Mouse (Mus musculus) regulatory T cell (primary cell): ENCODE results near the gene 1700069L16Rik.

Experiments
- in situ Hi-C: fragments of 300-600 bp; cut with MboI, MseI; formaldehyde crosslinking; loops from one replicate; pipeline ENCODE4 v1.15.1; 2025; ENCODE audit warnings: high pct_unique_total_duplicates

1700069L16Rik gene

GRCm38 (mm10) chr5:113724446-113724845 lies at the start of gene 1700069L16Rik:
Gene 1700069L16Rik, minus strand, starts transcription at chr5:113724772.
- in situ Hi-C loops: loop anchor here (5.0 kb wide), 1 partner anchor 137 kb away; no protein-coding TSS in a partner anchor

DNA sequence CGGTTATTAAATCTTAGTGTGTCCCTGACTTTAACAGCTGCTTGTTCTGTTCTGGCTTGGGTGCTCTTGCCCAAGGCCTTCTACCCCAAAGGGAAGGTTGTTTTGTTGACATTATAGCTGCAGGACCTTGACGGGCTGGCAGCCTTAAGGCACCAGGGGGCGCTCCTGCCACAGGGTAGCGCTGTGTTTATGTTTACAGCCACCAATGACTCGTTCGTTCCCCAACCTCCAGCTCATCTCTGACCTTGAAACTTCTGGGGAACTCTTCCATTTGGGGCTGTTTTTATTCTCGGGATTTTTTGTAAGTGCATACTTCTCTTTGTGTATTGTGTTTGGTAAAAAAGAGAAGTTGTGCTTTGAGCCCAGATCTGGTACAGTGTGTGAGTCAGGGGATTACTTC lies 49.1 kb upstream of the 1700069L16Rik start:
- in situ Hi-C loops: loop anchor here (5.0 to 10.0 kb wide), 3 partner anchors 44 to 671 kb away; partner anchors contain the start of genes Mmab and Mvk

DNA sequence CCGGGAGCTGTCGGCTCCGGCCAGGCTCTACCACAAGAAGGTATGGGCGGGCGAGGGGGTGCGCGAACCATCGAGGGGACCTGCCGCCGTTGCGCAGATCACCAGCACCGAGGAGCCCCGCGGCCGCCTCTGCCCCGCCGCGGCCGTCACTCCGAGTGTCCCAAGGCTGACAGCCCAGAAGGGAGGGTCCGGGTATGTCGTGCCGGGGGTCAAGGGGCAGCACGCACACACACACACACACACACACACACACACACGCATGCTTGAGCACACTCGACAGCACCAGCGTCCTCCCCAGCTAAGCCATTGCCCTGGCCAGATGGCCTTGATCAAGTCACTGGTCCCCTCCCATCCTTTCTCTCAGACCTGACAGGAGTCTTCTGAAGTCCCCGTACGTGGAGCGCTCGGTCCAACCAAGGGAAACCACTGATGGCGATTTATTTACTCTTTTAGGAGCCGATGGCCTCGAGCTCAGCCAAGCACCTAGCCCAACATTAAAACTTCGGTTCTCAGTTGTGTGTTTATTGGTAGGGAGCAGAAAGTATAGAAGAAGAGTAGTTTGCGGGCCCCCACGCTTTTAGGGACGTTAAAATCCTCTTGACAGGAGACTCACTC lies 48.4 kb upstream of the 1700069L16Rik start:
- in situ Hi-C loops: loop anchor here (5.0 to 10.0 kb wide), 3 partner anchors 44 to 672 kb away; partner anchors contain the start of genes Mmab and Mvk

- in situ Hi-C loops: loop anchor here (5.0 to 10.0 kb wide), 3 partner anchors 45 to 672 kb away; partner anchors contain the start of genes Mmab and Mvk
These were observed 47.9 kb upstream of the 1700069L16Rik start, which contains the start of the genes Sart3 and Iscu for GRCm38 (mm10) chr5:113772450-113772895. Gene Sart3, minus strand, starts transcription at chr5:113772510. Gene Iscu, plus strand, starts transcription at chr5:113772748.

GRCm38 (mm10) chr5:113771213-113772162 lies 46.9 kb upstream of the 1700069L16Rik start:
- in situ Hi-C loops: loop anchor here (5.0 to 10.0 kb wide), 3 partner anchors 46 to 673 kb away; partner anchors contain the start of genes Mmab and Mvk

GRCm38 (mm10) chr5:113768806-113769205 lies 44.2 kb upstream of the 1700069L16Rik start:
- in situ Hi-C loops: loop anchor here (10.0 kb wide), 1 partner anchor 1424 kb away; the partner anchor contains the start of genes Hps4 and Srrd

DNA sequence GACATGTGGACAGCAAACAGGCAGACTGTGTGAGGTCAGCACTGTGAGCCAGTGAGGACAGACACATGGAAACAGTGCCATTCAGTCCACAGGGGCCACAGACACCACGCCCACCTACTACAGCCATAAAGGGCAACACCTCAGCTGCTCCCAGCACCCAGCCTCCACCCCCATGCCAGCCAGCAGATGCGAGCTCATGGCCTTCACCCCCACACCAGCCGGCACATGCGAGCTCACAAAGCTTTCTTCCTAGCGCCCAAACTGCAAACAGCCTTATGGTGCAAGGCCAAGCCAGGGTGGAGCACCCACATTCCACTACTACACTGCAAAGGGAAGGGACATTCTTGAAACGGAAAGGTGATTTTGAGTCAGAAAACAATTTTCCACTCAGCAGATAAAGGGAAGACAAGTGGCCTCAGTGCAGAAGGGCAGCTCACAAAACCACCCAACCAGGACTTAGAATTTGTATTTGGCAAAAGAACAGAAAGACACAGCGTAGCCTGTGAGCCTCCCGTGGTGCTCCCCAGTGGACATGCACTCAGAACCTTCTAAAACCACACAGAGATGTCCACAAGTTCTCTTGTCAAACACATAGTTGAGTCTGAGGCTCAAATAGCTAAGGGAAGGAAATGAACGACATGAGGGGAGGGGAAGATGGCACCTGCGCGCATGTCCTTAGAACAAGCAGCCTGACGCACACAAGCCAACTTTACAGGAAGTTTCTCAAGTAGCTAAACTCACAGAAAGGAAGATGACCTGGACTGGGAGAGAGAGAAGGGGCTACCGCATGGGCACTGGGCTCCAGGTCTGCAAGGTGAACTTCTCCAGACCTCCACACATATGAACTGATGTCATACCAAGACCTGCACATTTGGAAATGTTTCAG lies 41.3 kb upstream of the 1700069L16Rik start:
- in situ Hi-C loops: loop anchor here (10.0 kb wide), 1 partner anchor 1421 kb away; the partner anchor contains the start of genes Hps4 and Srrd

- in situ Hi-C loops: loop anchor here (10.0 kb wide), 1 partner anchor 1420 kb away; the partner anchor contains the start of genes Hps4 and Srrd
These were observed 39.9 kb upstream of the 1700069L16Rik start for GRCm38 (mm10) chr5:113764426-113764825.

DNA sequence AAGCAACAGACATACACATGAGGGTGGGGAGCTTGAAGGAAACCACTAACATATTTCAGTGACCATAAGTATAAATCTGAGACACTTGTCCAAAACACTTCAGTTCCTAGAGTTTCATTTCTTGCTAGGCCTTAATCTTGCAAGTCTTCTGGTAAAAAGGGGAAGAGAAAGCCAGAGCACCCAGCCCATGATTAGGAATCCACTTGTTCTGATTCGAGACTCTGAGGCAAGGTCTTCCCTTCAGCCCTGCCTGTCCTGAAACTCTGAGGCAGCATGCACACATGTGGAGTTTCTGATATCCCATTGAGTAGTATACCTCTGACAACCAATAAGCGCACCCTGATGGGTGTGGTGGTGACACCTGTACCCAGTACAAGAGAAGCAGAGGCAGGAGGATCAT lies 37.0 kb upstream of the 1700069L16Rik start:
- in situ Hi-C loops: loop anchor here (10.0 kb wide), 1 partner anchor 1417 kb away; the partner anchor contains the start of genes Hps4 and Srrd

- in situ Hi-C loops: no loop called here
These were observed 30.9 kb upstream of the 1700069L16Rik start for GRCm38 (mm10) chr5:113755347-113756030.

DNA sequence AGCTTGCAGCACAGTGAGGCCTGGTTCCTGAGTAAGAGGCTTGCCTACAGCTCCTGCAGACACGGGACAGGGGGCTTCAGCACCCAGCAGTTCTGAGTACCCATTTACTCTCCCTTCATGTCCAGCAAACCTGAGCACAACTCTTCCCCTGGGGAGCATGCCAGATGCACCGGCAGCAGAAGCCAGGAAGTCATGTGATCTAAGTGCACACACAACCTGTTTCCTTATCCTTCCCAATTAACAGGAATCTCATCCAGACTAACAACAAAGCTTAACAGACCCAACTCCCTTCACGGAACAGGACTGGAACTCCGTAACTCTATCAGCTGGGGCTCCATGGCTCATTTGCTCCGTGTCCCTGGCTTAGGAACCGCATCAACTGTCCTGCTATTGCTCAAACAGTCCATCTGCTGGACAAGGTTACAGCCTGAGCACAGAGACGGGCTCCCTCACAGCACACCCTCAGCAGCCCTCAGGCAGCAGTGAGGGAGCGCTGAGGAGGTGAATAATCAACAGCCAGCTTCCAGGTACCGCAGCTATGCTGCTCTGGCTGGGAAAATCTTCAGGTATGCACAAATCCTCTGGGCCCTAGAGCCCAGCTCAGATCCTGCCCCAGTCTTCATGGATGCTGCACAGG lies 27.1 kb upstream of the 1700069L16Rik start:
- in situ Hi-C loops: no loop called here

GRCm38 (mm10) chr5:113748556-113749331 lies 24.2 kb upstream of the 1700069L16Rik start:
- in situ Hi-C loops: no loop called here

- in situ Hi-C loops: no loop called here
These were observed 23.1 kb upstream of the 1700069L16Rik start for GRCm38 (mm10) chr5:113747629-113748028.

- in situ Hi-C loops: loop anchor here (10.0 kb wide), 1 partner anchor 77 kb away; no protein-coding TSS in a partner anchor
These were observed 13.2 kb upstream of the 1700069L16Rik start for GRCm38 (mm10) chr5:113737607-113738237.

DNA sequence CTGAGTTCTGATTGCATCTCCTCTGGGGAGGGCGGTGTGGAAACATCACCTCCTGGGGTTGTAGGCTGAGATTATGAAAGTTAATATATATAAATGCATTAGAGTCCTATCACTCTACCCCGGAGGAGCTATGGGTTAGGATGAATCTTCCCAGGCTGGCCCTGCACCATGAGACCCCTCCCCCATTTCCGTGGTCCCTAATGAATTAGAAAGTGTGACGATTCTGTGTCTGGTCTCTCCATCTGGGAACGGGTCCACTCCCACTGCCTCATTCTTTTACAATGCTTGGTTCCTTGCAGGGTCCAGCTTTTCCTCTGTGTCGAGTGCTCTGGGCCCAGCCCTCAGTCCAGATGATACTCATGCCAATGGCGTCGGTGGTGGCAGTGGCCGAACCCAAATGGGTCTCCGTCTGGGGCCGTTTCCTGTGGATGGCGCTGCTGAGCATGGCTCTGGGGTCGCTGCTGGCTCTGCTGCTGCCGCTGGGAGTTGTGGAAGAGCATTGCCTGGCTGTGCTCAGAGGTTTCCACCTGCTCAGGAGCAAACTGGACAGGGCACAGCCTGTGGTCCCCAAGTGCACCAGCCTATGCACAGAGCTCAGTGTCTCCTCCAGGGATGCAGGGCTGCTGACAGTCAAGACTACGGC lies 12.1 kb upstream of the 1700069L16Rik start:
- in situ Hi-C loops: loop anchor here (10.0 kb wide), 1 partner anchor 78 kb away; no protein-coding TSS in a partner anchor

DNA sequence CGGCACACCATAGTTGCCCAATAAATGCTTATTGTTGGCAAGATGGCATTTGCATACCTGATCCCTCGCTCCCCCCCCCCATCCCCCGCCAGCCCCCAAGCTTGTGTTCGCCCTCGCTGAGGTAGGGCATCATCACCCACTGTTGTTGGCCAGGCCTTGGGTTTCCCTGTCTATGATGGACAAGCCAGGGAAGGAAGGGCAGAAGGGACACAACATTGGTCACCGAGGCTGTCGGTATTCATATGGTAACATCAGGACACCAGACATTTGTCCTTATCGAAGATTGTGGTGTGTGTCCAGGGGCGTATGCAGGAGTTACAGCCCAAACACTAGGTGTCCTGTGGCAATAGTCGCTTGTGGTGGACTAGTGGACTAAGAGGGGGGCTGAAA lies 11.5 kb upstream of the 1700069L16Rik start:
- in situ Hi-C loops: loop anchor here (10.0 kb wide), 1 partner anchor 79 kb away; no protein-coding TSS in a partner anchor

- in situ Hi-C loops: loop anchor here (10.0 kb wide), 1 partner anchor 79 kb away; no protein-coding TSS in a partner anchor
These were observed 11.0 kb upstream of the 1700069L16Rik start, which contains the start of gene Ficd for GRCm38 (mm10) chr5:113735345-113736112. Gene Ficd, plus strand, starts transcription at chr5:113735803.
